Mouse (Mus musculus): ENCODE results near the gene Aip. TPM values are rescaled to one million over a fixed set of nuclear protein-coding genes. Genes with fewer than 3 reads are reported as not detected.

Aip gene
- polyA plus RNA-seq, 2 experiments from 2014 or later: 171 to 215 TPM

GRCm38 (mm10) chr19:4151898-4152297 is 26.2 kb upstream of the Aip start:
- no peak for ATAC-seq

GRCm38 (mm10) chr19:4151488-4151860 is 25.8 kb upstream of the Aip start:
- ATAC-seq: no peak

- ATAC-seq: no peak
Observed at GRCm38 (mm10) chr19:4150567-4151487, 25.2 kb upstream of the Aip start.

- no peak for ATAC-seq
Observed at GRCm38 (mm10) chr19:4149764-4150461, 24.3 kb upstream of the Aip start.

GRCm38 (mm10) chr19:4149283-4149682 is 23.6 kb upstream of the Aip start:
- ATAC-seq: no peak

- no peak for ATAC-seq
Observed at GRCm38 (mm10) chr19:4148819-4149218, 23.2 kb upstream of the Aip start.

GRCm38 (mm10) chr19:4148491-4148806 is 22.8 kb upstream of the Aip start, which contains the start of gene Coro1b:
TSS of gene Coro1b (plus strand) at chr19:4148619.
- peak; percentile 98 for ATAC-seq

- ATAC-seq: peak; percentile 13
Observed at GRCm38 (mm10) chr19:4147782-4148490, 22.3 kb upstream of the Aip start.

- ATAC-seq: no peak
Observed at GRCm38 (mm10) chr19:4147022-4147405, 21.4 kb upstream of the Aip start.

- no peak for ATAC-seq
Observed at GRCm38 (mm10) chr19:4146366-4147021, 20.8 kb upstream of the Aip start.

- no peak for ATAC-seq
Observed at GRCm38 (mm10) chr19:4145936-4146335, 20.3 kb upstream of the Aip start.

- ATAC-seq: no peak
Observed at GRCm38 (mm10) chr19:4144550-4145498, 19.2 kb upstream of the Aip start.

GRCm38 (mm10) chr19:4143759-4144268 is 18.2 kb upstream of the Aip start, which contains the start of gene Cabp4:
TSS of gene Cabp4 (minus strand) at chr19:4144033.
- ATAC-seq: no peak

- ATAC-seq: no peak
Observed at GRCm38 (mm10) chr19:4142416-4143173, 16.9 kb upstream of the Aip start.

GRCm38 (mm10) chr19:4140147-4140546 is 14.5 kb upstream of the Aip start:
- ATAC-seq: no peak

- no peak for ATAC-seq
Observed at GRCm38 (mm10) chr19:4139446-4139845, 13.8 kb upstream of the Aip start, which contains the start of gene Gpr152. TSS of gene Gpr152 (plus strand) at chr19:4139787.

- no peak for ATAC-seq
Observed at GRCm38 (mm10) chr19:4137913-4138312, 12.3 kb upstream of the Aip start.

- no peak for ATAC-seq
Observed at GRCm38 (mm10) chr19:4136463-4136862, 10.8 kb upstream of the Aip start.

GRCm38 (mm10) chr19:4135963-4136345 is 10.3 kb upstream of the Aip start:
- peak; percentile 75 for ATAC-seq

- peak; percentile 77 for ATAC-seq
Observed at GRCm38 (mm10) chr19:4135229-4135962, 9.7 kb upstream of the Aip start.
